Mouse (Mus musculus): ENCODE data around the gene Prss38. TPM values are rescaled to one million over a fixed set of nuclear protein-coding genes. Genes with fewer than 3 reads are reported as not detected.

Prss38 gene
- total RNA-seq (2023), result not detected

GRCm38 (mm10) chr11:59375475-59375874 lies at the start of gene Prss38:
Prss38 (minus strand) TSS chr11:59375657.

Other genes with a start within 250 kb of the Prss38 start
- gene Obscn, start 239.3 kb downstream of the Prss38 start, total RNA-seq (2023), result under 1 TPM in 1 of 2 experiments, not detected in 1; 0.16 TPM
- 10 to 100 TPM in 1 of 2 experiments, 1 to 10 TPM in 1; 9.9 to 10.6 TPM for gene Iba57, start 211.9 kb downstream of the Prss38 start, total RNA-seq (2023)
- gene Gjc2, start 192.4 kb downstream of the Prss38 start, total RNA-seq (2023), result not detected
- 10 to 100 TPM; 18.5 to 23.3 TPM for gene Guk1, start 183.4 kb downstream of the Prss38 start, total RNA-seq (2023)
- 10 to 100 TPM; 11.1 to 16.3 TPM for gene Mrpl55, start 173.2 kb downstream of the Prss38 start, total RNA-seq (2023)
- 10 to 100 TPM; 16.8 to 19.8 TPM for gene 2310033P09Rik, start 167.3 kb downstream of the Prss38 start, total RNA-seq (2023)
- gene Arf1, start 147.4 kb downstream of the Prss38 start, total RNA-seq (2023), result 100 to 1,000 TPM; 337 to 350 TPM
- not detected for gene Wnt3a, start 84.9 kb downstream of the Prss38 start, total RNA-seq (2023)
- gene Wnt9a, start 68.7 kb downstream of the Prss38 start, total RNA-seq (2023), result not detected
- gene Jmjd4, start 74.4 kb upstream of the Prss38 start, total RNA-seq (2023), result 1 to 10 TPM; 3.0 to 3.1 TPM
- gene Snap47, start 75.5 kb upstream of the Prss38 start, total RNA-seq (2023), result 1 to 10 TPM; 5.7 to 5.9 TPM
- gene Zfp867, start 96.8 kb upstream of the Prss38 start, total RNA-seq (2023), result 1 to 10 TPM; 1.0 to 1.2 TPM
- 10 to 100 TPM; 12.9 to 14.2 TPM for gene Zkscan17, start 151.1 kb upstream of the Prss38 start, total RNA-seq (2023)
- gene Nlrp3, start 165.9 kb upstream of the Prss38 start, total RNA-seq (2023), result 100 to 1,000 TPM; 286 to 409 TPM
- not detected for gene Olfr222, start 200.6 kb upstream of the Prss38 start, total RNA-seq (2023)
- gene Olfr223, start 217.6 kb upstream of the Prss38 start, total RNA-seq (2023), result not detected

Measured in monocyte, adult 59 days (primary cell).